Mouse (Mus musculus) regulatory T cell (primary cell): ENCODE measurements around the gene Apol8.
"Not testable (repeated sequence)": the region's sequence is repeated elsewhere in the genome, so short reads cannot be mapped to it uniquely, and the experiment has no call there.

Experiments used
- in situ Hi-C: fragments of 300-600 bp; cut with MboI, MseI; formaldehyde crosslinking; loops from one replicate; pipeline ENCODE4 v1.15.1; 2025; ENCODE audit warnings: high pct_unique_total_duplicates

The Apol8 gene

GRCm38 (mm10) chr15:77708936-77709335 lies 47.9 kb downstream of the Apol8 start:
- in situ Hi-C loops, result loop anchor here (10.0 kb wide), 1 partner anchor 864 kb away; no protein-coding TSS in a partner anchor

DNA sequence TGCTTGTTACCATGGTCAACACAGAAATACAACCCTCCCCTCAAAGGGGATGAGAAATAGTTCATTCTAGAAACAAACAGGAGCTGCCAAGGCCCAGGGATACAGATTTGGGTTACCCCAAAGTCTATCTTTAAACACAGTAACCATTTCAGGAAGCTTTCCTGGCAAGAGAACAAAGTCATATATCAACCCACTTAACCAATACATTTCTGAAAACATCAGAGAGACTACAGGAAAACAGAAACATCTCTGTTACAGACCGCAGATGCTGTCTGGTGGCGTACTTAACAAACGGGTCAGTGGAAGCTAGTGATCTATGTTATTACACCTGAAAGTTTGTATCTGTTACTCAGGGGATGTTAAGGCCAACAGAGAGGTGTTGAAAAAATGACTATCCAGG lies 51.5 kb downstream of the Apol8 start:
- in situ Hi-C loops, result loop anchor here (10.0 kb wide), 1 partner anchor 861 kb away; no protein-coding TSS in a partner anchor

DNA sequence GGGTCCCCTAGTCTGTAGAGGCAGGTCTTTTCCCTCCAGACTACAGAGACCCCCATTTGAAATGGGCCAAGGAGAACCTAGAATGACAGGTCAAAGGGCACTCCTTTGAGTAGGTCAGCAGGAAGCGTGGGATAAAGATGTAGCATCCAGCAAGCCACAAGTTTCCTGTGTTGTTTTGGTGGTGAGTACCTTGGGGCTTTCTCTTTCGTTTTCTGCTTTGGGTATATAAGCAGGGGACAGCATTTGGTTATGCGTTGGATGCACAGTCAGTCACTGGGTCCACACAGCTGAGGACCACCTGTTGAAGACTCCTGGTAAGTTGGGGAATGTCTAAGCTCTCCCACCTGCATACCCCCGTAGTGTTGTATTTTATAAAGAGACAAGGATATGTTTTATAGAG lies 58.1 kb downstream of the Apol8 start, which contains the start of gene Apol7e:
Gene Apol7e (plus strand): TSS at position 202 of the 400 bp plus-strand sequence.
- in situ Hi-C loops, result not testable (repeated sequence)
